Mouse (Mus musculus): Measurements from ENCODE around the gene Hectd1. TPM values are rescaled to one million over a fixed set of nuclear protein-coding genes. Genes with fewer than 3 reads are reported as not detected.

Hectd1 gene
- 31.3 and 33.3 TPM in 2 replicates for polyA plus RNA-seq (2015; fragmentation: Nextera tagmentation; extraction: Ambion mirVana)

DNA sequence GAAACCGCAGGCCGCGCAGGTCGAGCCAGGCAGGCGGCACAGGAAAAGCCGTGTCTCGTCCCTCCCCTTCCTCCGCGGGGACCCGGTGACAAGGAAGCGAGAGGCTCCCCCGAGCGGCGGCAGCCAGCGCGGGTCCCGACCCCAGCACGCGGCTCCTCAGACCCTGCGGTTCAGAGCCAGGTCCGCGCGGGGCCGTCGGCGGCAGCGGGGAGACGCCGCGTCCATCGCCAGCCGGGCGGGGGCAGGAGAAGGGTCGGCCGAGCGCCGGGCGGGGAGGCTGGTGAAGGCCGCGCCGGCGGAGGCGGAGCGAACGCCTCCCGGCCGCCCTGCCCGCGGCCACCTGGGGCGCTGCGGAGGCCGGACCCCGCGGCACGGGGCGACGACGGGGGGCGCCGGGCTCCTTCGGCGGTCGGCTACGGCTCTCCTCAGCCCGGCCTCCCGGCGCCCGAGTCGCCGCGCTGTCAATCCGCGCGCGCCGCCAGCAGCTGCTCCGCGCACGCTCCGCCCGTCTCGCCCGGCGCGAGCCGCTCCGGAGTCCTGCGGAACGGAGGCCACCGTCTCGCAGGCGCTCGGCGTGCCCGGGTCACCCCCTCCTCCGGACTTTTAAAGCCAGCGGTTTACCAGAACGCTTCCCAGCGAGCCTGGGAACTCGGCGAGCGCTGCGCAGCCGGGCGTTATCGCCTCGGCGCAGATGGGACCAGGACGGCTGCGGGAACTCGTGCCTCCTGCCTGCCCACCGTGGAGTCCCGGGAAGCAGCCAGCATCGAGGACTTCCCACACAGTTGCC lies at the start of gene Hectd1:
Hectd1 (minus strand) TSS at position 247 of the 787 bp plus-strand sequence.
- peak within 1 kb of the TSS; percentile 100 for H3K9ac ChIP-seq (ENCODE audit: low read depth, low read length)
- H3K27me3 ChIP-seq (replicated peaks; ENCODE audit: control insufficient read depth, insufficient read depth, low read length): no peaks in the 10 kb centered on the region
- peak within 1 kb of the TSS; percentile 99 for H3K27ac ChIP-seq (ENCODE audit: low read depth, low read length)
- H3K4me3 ChIP-seq (ENCODE audit: low read length): peak within 1 kb of the TSS; percentile 97
- no peaks in the 10 kb centered on the region for H3K9me3 ChIP-seq (ENCODE audit: control insufficient read depth, low read length)
- 0% methylated on average over 60 of the region's 114 CpGs for WGBS
- peaks cover 19% of the 10 kb centered on the region for H3K4me1 ChIP-seq (ENCODE audit: control insufficient read depth, insufficient read depth, low read depth, low read length)
- peaks cover 4% of the 10 kb centered on the region; the same call in 1 of the 2 replicates for H3K36me3 ChIP-seq (ENCODE audit: control insufficient read depth, insufficient read depth, low read length)
- peak within 1 kb of the TSS; percentile 64 for H3K4me2 ChIP-seq (ENCODE audit: low read length)
- peak; percentile 95 for ATAC-seq

DNA sequence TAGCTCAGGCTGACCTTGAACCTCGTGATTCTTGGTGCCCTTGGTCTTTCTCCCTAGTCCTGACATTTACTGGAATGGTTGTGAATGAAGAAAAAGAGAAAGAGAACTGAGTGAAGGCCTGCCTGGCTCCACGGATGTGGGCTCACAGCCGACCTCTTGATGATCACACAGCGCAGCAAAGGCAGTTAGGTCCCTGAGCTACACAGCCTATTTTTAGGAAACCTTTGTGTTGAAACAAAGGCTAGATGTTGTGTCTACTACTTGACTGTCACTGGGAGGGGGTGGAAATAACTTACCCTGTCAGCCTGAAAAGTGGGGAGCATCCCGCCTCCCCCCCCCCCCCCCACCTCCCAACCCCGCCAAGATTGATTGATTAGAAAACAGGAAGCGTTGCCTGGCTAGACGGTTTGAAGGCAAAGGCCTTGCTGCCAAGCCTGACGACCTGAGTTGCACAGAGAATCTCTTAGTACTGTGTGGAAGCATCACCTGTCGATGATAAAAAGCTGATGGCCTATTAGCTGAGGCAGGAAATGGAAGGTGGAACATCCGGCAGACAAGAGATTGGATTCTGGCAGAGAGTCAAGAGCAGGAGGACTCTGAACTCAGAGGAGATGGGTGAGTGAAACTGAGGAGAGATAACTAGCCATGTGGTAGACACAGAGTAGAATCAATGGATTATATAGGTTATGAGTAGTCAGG lies 42.3 kb upstream of the Hectd1 start:
- Histone ChIP-seq H3K4me2 (ENCODE audit: low read length) (no peak overlapping the region), H3K9ac (ENCODE audit: low read depth, low read length) (no peak overlapping the region), H3K27ac (ENCODE audit: low read depth, low read length) (no peak overlapping the region), H3K4me1 (ENCODE audit: control insufficient read depth, insufficient read depth, low read depth, low read length) (no peaks in the 10 kb centered on the region), H3K36me3 (ENCODE audit: control insufficient read depth, insufficient read depth, low read length) (peaks cover 3% of the 10 kb centered on the region; the same call in 1 of the 2 replicates), H3K4me3 (ENCODE audit: low read length) (no peak overlapping the region), H3K9me3 (ENCODE audit: control insufficient read depth, low read length) (no peaks in the 10 kb centered on the region), H3K27me3 (replicated peaks; ENCODE audit: control insufficient read depth, insufficient read depth, low read length) (no peaks in the 10 kb centered on the region)
- no peak for ATAC-seq
- 50% methylated on average over 11 of the region's 11 CpGs for WGBS

DNA sequence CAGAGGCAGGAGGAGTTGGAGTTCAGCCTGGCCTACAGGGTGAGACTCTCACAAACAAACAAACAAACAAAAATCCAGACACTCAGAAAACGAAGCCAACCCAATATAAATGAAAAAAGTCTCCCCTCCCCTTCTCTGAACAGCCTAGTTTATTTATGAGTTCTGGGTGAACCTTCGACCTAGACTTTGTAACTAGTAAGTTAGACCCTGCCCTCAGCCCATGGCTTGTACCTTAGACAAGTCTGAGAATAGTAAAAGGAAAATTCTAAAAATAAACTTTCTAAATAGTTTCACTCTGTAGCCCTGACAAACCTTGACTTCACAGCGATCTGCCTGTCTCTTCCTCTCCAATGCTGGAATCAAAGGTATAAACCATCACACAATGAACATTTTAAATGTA lies 40.2 kb upstream of the Hectd1 start:
- 83% methylated on average over 3 of the region's 3 CpGs for WGBS
- H3K4me2 ChIP-seq (ENCODE audit: low read length): no peak overlapping the region
- H3K9me3 ChIP-seq (ENCODE audit: control insufficient read depth, low read length): no peaks in the 10 kb centered on the region
- no peak for ATAC-seq
- H3K27ac ChIP-seq (ENCODE audit: low read depth, low read length): no peak overlapping the region
- H3K36me3 ChIP-seq (ENCODE audit: control insufficient read depth, insufficient read depth, low read length): no peaks in the 10 kb centered on the region
- peaks cover 9% of the 10 kb centered on the region for H3K4me1 ChIP-seq (ENCODE audit: control insufficient read depth, insufficient read depth, low read depth, low read length)
- no peak overlapping the region for H3K4me3 ChIP-seq (ENCODE audit: low read length)
- H3K9ac ChIP-seq (ENCODE audit: low read depth, low read length): no peak overlapping the region
- no peaks in the 10 kb centered on the region for H3K27me3 ChIP-seq (replicated peaks; ENCODE audit: control insufficient read depth, insufficient read depth, low read length)

DNA sequence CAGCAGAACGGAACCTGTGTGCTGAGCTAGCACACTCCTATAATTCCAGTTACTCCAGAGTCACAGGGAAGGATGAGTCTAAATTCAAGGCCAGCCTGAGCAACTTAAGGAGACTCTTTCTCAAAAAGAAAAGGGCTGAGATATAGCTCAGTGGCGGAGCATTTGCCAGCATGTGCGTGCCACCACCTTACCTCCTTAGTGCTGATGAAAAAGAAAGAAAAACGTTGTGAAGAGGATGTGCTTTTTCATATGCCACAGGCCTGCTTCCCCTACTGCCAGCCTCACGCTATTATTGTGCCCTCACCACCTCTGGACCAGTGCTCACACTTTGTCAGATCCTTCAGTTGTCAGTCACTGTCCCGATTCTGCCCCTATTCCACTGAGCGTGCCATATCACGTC lies 37.7 kb upstream of the Hectd1 start:
- no peak overlapping the region for H3K4me3 ChIP-seq (ENCODE audit: low read length)
- H3K9ac ChIP-seq (ENCODE audit: low read depth, low read length): no peak overlapping the region
- no peak overlapping the region for H3K27ac ChIP-seq (ENCODE audit: low read depth, low read length)
- no peaks in the 10 kb centered on the region for H3K27me3 ChIP-seq (replicated peaks; ENCODE audit: control insufficient read depth, insufficient read depth, low read length)
- H3K36me3 ChIP-seq (ENCODE audit: control insufficient read depth, insufficient read depth, low read length): no peaks in the 10 kb centered on the region
- H3K9me3 ChIP-seq (ENCODE audit: control insufficient read depth, low read length): no peaks in the 10 kb centered on the region
- ATAC-seq: no peak
- no peak overlapping the region for H3K4me2 ChIP-seq (ENCODE audit: low read length)
- WGBS: 71% methylated on average over 8 of the region's 8 CpGs
- H3K4me1 ChIP-seq (ENCODE audit: control insufficient read depth, insufficient read depth, low read depth, low read length): peaks cover 9% of the 10 kb centered on the region

- Histone ChIP-seq H3K9me3 (ENCODE audit: control insufficient read depth, low read length) (no peaks in the 10 kb centered on the region), H3K4me1 (ENCODE audit: control insufficient read depth, insufficient read depth, low read depth, low read length) (peaks cover 9% of the 10 kb centered on the region), H3K27ac (ENCODE audit: low read depth, low read length) (peak overlapping the region; percentile 36; the same call in 1 of the 2 replicates), H3K4me2 (ENCODE audit: low read length) (no peak overlapping the region), H3K9ac (ENCODE audit: low read depth, low read length) (no peak overlapping the region), H3K4me3 (ENCODE audit: low read length) (no peak overlapping the region), H3K36me3 (ENCODE audit: control insufficient read depth, insufficient read depth, low read length) (no peaks in the 10 kb centered on the region), H3K27me3 (replicated peaks; ENCODE audit: control insufficient read depth, insufficient read depth, low read length) (no peaks in the 10 kb centered on the region)
- 60% methylated on average over 13 of the region's 13 CpGs for WGBS
- ATAC-seq: peak; percentile 48
Measured at GRCm38 (mm10) chr12:51866226-51866910, 37.0 kb upstream of the Hectd1 start.

DNA sequence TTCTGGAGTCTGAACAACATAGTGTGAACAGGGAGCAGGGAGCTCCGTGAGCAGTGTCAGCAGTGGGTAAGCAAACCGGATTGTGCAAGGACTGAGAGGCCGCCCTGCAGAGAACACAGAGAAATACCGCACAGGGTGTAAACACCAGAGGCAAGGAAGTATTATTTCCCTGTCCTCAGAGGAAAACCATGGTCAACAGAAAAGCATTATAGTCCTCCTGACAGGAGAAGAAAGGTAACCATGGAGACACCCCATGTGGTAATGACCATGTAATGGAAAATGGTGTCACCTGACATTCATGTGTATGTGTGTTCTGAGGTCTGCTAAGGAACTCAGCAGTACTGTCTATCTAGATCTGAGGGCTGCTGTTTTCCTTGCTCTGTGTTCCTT lies 36.4 kb upstream of the Hectd1 start:
- Histone ChIP-seq H3K4me2 (ENCODE audit: low read length) (no peak overlapping the region), H3K9ac (ENCODE audit: low read depth, low read length) (no peak overlapping the region)
- WGBS: 9% methylated on average over 4 of the region's 4 CpGs

GRCm38 (mm10) chr12:51865061-51865789 lies 35.9 kb upstream of the Hectd1 start:
- no peaks in the 10 kb centered on the region for H3K27me3 ChIP-seq (replicated peaks; ENCODE audit: control insufficient read depth, insufficient read depth, low read length)
- 0 out of 2 replicates have a peak, but pooled peaks have one; percentile 13 for ATAC-seq
- 33% methylated on average over 9 of the region's 9 CpGs for WGBS
- no peak overlapping the region for H3K9ac ChIP-seq (ENCODE audit: low read depth, low read length)
- H3K9me3 ChIP-seq (ENCODE audit: control insufficient read depth, low read length): no peaks in the 10 kb centered on the region
- no peak overlapping the region for H3K4me3 ChIP-seq (ENCODE audit: low read length)
- H3K27ac ChIP-seq (ENCODE audit: low read depth, low read length): no peak overlapping the region
- no peak overlapping the region for H3K4me2 ChIP-seq (ENCODE audit: low read length)
- peaks cover 9% of the 10 kb centered on the region for H3K4me1 ChIP-seq (ENCODE audit: control insufficient read depth, insufficient read depth, low read depth, low read length)
- no peaks in the 10 kb centered on the region for H3K36me3 ChIP-seq (ENCODE audit: control insufficient read depth, insufficient read depth, low read length)

More for the DNA sequence above, 36.4 kb upstream of the Hectd1 start:
- Histone ChIP-seq H3K27me3 (replicated peaks; ENCODE audit: control insufficient read depth, insufficient read depth, low read length) (no peaks in the 10 kb centered on the region), H3K4me3 (ENCODE audit: low read length) (no peak overlapping the region), H3K9me3 (ENCODE audit: control insufficient read depth, low read length) (no peaks in the 10 kb centered on the region), H3K36me3 (ENCODE audit: control insufficient read depth, insufficient read depth, low read length) (no peaks in the 10 kb centered on the region), H3K27ac (ENCODE audit: low read depth, low read length) (peak overlapping the region; percentile 36; the same call in 1 of the 2 replicates), H3K4me1 (ENCODE audit: control insufficient read depth, insufficient read depth, low read depth, low read length) (peaks cover 9% of the 10 kb centered on the region)
- peak; percentile 88 for ATAC-seq

GRCm38 (mm10) chr12:51863116-51864002 lies 34.0 kb upstream of the Hectd1 start:
- H3K9ac ChIP-seq (ENCODE audit: low read depth, low read length): no peak overlapping the region
- H3K4me3 ChIP-seq (ENCODE audit: low read length): no peak overlapping the region
- H3K4me2 ChIP-seq (ENCODE audit: low read length): no peak overlapping the region
- H3K36me3 ChIP-seq (ENCODE audit: control insufficient read depth, insufficient read depth, low read length): no peaks in the 10 kb centered on the region
- H3K4me1 ChIP-seq (ENCODE audit: control insufficient read depth, insufficient read depth, low read depth, low read length): peaks cover 9% of the 10 kb centered on the region
- no peak overlapping the region for H3K27ac ChIP-seq (ENCODE audit: low read depth, low read length)
- no peaks in the 10 kb centered on the region for H3K27me3 ChIP-seq (replicated peaks; ENCODE audit: control insufficient read depth, insufficient read depth, low read length)
- no peaks in the 10 kb centered on the region for H3K9me3 ChIP-seq (ENCODE audit: control insufficient read depth, low read length)
- ATAC-seq: no peak
- WGBS: 94% methylated on average over 14 of the region's 14 CpGs

Measured in hindbrain, embryonic 16.5 days (tissue).